Mouse (Mus musculus): ENCODE data around the gene Terb2. TPM values are rescaled to one million over a fixed set of nuclear protein-coding genes. Genes with fewer than 3 reads are reported as not detected.
A peak's percentile ranks its signal among the peaks of the same experiment; 100 is the strongest.

Gene Terb2
- polyA plus RNA-seq, 1 experiment from 2014 or later = not detected

DNA sequence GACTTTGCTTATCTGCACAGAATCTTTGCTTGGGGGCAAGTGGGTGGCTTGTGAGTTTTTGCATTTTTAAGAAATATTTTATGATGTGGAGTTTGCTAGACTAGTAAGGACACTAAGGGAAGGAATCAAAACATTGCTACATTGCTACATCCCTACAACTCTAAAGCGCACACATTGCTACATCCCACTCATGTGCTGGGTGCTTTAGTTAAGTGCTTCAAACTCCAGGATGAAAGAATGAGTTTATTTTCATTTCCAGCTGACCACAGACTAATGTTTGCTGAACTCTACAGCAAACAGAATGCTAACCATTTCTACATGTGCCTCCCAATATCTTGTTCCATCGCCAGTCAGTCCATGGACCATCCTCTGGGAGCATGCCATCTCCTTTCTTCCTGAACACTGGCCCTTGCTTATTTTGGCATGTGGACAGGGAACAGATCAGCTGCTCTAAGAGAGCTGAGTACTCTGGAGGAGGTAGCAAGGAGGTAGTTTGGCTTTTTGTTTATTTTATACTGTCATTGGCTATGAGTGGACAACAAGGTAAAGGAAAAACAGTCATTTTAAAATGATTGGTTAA is 51.9 kb downstream of the Terb2 start:
- no peak overlapping the region for H3K9ac ChIP-seq
- no peaks in the 10 kb centered on the region for H3K36me3 ChIP-seq
- no peaks in the 10 kb centered on the region for H3K9me3 ChIP-seq
- H3K27me3 ChIP-seq = no peaks in the 10 kb centered on the region
- no peak for ATAC-seq (ENCODE audit: low read depth)
- peaks cover 11% of the 10 kb centered on the region; the same call in 1 of the 2 replicates for H3K4me1 ChIP-seq (replicated peaks)
- no peak overlapping the region for H3K4me3 ChIP-seq
- no peak overlapping the region for H3K27ac ChIP-seq (replicated peaks)
- no peak overlapping the region for H3K4me2 ChIP-seq
- 87% methylated on average over 2 of the region's 2 CpGs for WGBS

GRCm38 (mm10) chr2:122240735-122241134 is 54.7 kb downstream of the Terb2 start:
- H3K9ac ChIP-seq = no peak overlapping the region
- H3K4me1 ChIP-seq (replicated peaks) = 0 out of 2 replicates have a peak, but pooled peaks cover under 1% of the 10 kb centered on the region

DNA sequence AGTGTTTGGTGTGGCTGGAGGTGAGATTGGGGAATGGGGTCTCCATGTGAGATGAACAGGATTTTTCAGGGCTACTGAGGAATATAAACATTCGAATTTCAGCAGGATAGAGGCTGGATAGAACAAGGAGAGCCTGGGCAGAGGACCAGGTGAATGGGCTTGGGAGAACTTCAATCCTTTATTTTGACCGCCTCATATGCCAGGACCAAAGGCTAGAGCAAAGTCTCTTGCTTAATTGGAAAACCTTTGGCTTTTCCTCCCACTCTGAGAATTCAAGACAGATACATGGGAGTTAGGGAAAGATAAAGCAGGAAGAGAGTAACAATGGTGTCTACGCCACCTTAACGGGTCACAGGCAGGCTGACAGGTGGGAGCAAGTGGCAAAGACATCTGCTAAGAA is 55.2 kb downstream of the Terb2 start:
- H3K9me3 ChIP-seq = no peaks in the 10 kb centered on the region
- no peaks in the 10 kb centered on the region for H3K4me1 ChIP-seq (replicated peaks)
- H3K4me3 ChIP-seq = no peak overlapping the region
- H3K27ac ChIP-seq (replicated peaks) = no peak overlapping the region
- H3K27me3 ChIP-seq = no peaks in the 10 kb centered on the region
- 88% methylated on average over 4 of the region's 4 CpGs for WGBS
- no peak overlapping the region for H3K9ac ChIP-seq
- no peaks in the 10 kb centered on the region for H3K36me3 ChIP-seq
- no peak for ATAC-seq (ENCODE audit: low read depth)
- no peak overlapping the region for H3K4me2 ChIP-seq

More at GRCm38 (mm10) chr2:122240735-122241134, 54.7 kb downstream of the Terb2 start:
- no peak overlapping the region for H3K4me2 ChIP-seq
- H3K27ac ChIP-seq (replicated peaks) = no peak overlapping the region
- no peaks in the 10 kb centered on the region for H3K36me3 ChIP-seq
- H3K9me3 ChIP-seq = no peaks in the 10 kb centered on the region
- H3K4me3 ChIP-seq = no peak overlapping the region
- no peaks in the 10 kb centered on the region for H3K27me3 ChIP-seq
- ATAC-seq (ENCODE audit: low read depth) = no peak

DNA sequence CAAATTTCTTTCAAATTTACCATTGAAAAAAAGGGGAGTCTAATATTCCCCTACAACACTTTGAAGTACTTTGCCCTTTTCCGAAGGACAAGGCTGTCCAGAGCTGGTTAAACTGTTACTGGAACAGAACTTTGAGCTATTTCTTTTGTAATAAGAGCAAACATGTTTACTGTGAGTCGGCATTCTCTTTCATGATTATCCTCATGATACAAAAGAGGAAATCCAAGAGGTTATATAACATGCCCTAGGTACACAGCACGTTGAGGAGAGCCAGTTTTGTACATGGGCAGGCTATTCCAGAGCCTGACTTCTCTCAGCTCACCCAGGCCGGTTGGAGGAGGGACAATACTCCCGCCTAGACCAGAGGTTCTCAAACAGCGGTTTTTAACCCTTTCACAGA is 55.9 kb downstream of the Terb2 start:
- no peak for ATAC-seq (ENCODE audit: low read depth)
- H3K27ac ChIP-seq (replicated peaks) = no peak overlapping the region
- WGBS = 77% methylated on average over 6 of the region's 6 CpGs
- H3K9ac ChIP-seq = no peak overlapping the region
- no peaks in the 10 kb centered on the region for H3K4me1 ChIP-seq (replicated peaks)
- no peak overlapping the region for H3K4me3 ChIP-seq
- H3K4me2 ChIP-seq = no peak overlapping the region
- no peaks in the 10 kb centered on the region for H3K9me3 ChIP-seq
- H3K27me3 ChIP-seq = no peaks in the 10 kb centered on the region
- H3K36me3 ChIP-seq = no peaks in the 10 kb centered on the region

- no peak overlapping the region for H3K9ac ChIP-seq
- ATAC-seq (ENCODE audit: low read depth) = 0 out of 2 replicates have a peak, but pooled peaks have one; percentile 27
- H3K4me1 ChIP-seq (replicated peaks) = no peaks in the 10 kb centered on the region
- H3K4me3 ChIP-seq = no peak overlapping the region
- H3K27ac ChIP-seq (replicated peaks) = no peak overlapping the region
- H3K9me3 ChIP-seq = no peaks in the 10 kb centered on the region
- H3K4me2 ChIP-seq = no peak overlapping the region
- no peaks in the 10 kb centered on the region for H3K27me3 ChIP-seq
- 3% methylated on average over 3 of the region's 3 CpGs for WGBS
- no peaks in the 10 kb centered on the region for H3K36me3 ChIP-seq
Measured at GRCm38 (mm10) chr2:122243671-122244131, 57.6 kb downstream of the Terb2 start.

- WGBS = 90% methylated on average over 10 of the region's 10 CpGs
- no peak overlapping the region for H3K9ac ChIP-seq
- H3K4me3 ChIP-seq = no peak overlapping the region
- H3K27me3 ChIP-seq = no peaks in the 10 kb centered on the region
- H3K4me1 ChIP-seq (replicated peaks) = no peaks in the 10 kb centered on the region
- H3K36me3 ChIP-seq = 0 out of 2 replicates have a peak, but pooled peaks cover 3% of the 10 kb centered on the region
- no peak overlapping the region for H3K4me2 ChIP-seq
- no peak overlapping the region for H3K27ac ChIP-seq (replicated peaks)
- no peak for ATAC-seq (ENCODE audit: low read depth)
- H3K9me3 ChIP-seq = no peaks in the 10 kb centered on the region
Measured at GRCm38 (mm10) chr2:122247786-122248185, 61.7 kb downstream of the Terb2 start.

- H3K4me1 ChIP-seq (replicated peaks) = no peaks in the 10 kb centered on the region
- 95% methylated on average over 5 of the region's 5 CpGs for WGBS
- H3K4me2 ChIP-seq = no peak overlapping the region
- H3K9me3 ChIP-seq = no peaks in the 10 kb centered on the region
- H3K9ac ChIP-seq = no peak overlapping the region
- H3K27me3 ChIP-seq = no peaks in the 10 kb centered on the region
- no peaks in the 10 kb centered on the region for H3K36me3 ChIP-seq
- no peak overlapping the region for H3K27ac ChIP-seq (replicated peaks)
- ATAC-seq (ENCODE audit: low read depth) = no peak
- H3K4me3 ChIP-seq = no peak overlapping the region
Measured at GRCm38 (mm10) chr2:122255997-122256396, 69.9 kb downstream of the Terb2 start.

Other genes starting within 250 kb of the Terb2 start
- gene Ctdspl2, start 230.3 kb upstream of the Terb2 start, polyA plus RNA-seq (2015; fragmentation: Nextera tagmentation; extraction: Ambion mirVana) = 30.9 and 35.2 TPM in 2 replicates
- 0.53 and 0.85 TPM in 2 replicates for gene Mageb3, start 230.2 kb upstream of the Terb2 start, polyA plus RNA-seq (2015; fragmentation: Nextera tagmentation; extraction: Ambion mirVana)
- 10.4 TPM in 2 replicates for gene Eif3j1, start 157.7 kb upstream of the Terb2 start, polyA plus RNA-seq (2015; fragmentation: Nextera tagmentation; extraction: Ambion mirVana)
- gene Spg11, start 67.9 kb upstream of the Terb2 start, polyA plus RNA-seq (2015; fragmentation: Nextera tagmentation; extraction: Ambion mirVana) = 6.4 and 6.8 TPM in 2 replicates
- 141 and 142 TPM in 2 replicates for gene B2m, start 38.6 kb upstream of the Terb2 start, polyA plus RNA-seq (2015; fragmentation: Nextera tagmentation; extraction: Ambion mirVana)
- gene Trim69, start 25.6 kb upstream of the Terb2 start, polyA plus RNA-seq (2015; fragmentation: Nextera tagmentation; extraction: Ambion mirVana) = not detected in 2 replicates
- not detected in 2 replicates for gene Patl2, start 83 bp upstream of the Terb2 start, polyA plus RNA-seq (2015; fragmentation: Nextera tagmentation; extraction: Ambion mirVana)
- 19.3 and 19.6 TPM in 2 replicates for gene Sord, start 48.5 kb downstream of the Terb2 start, polyA plus RNA-seq (2015; fragmentation: Nextera tagmentation; extraction: Ambion mirVana)
- gene Duox2, start 112.2 kb downstream of the Terb2 start, polyA plus RNA-seq (2015; fragmentation: Nextera tagmentation; extraction: Ambion mirVana) = not detected in 2 replicates
- gene Duoxa2, start 112.6 kb downstream of the Terb2 start, polyA plus RNA-seq (2015; fragmentation: Nextera tagmentation; extraction: Ambion mirVana) = not detected in 2 replicates
- gene Duoxa1, start 127.5 kb downstream of the Terb2 start, polyA plus RNA-seq (2015; fragmentation: Nextera tagmentation; extraction: Ambion mirVana) = 0.29 TPM in 1 of 2 replicates, not detected in the other
- gene Duox1, start 129.4 kb downstream of the Terb2 start, polyA plus RNA-seq (2015; fragmentation: Nextera tagmentation; extraction: Ambion mirVana) = 0.06 and 0.13 TPM in 2 replicates
- 12.7 and 17.2 TPM in 2 replicates for gene Shf, start 182.9 kb downstream of the Terb2 start, polyA plus RNA-seq (2015; fragmentation: Nextera tagmentation; extraction: Ambion mirVana)
- 0.11 TPM in 1 of 2 replicates, not detected in the other for gene Slc28a2, start 240.2 kb downstream of the Terb2 start, polyA plus RNA-seq (2015; fragmentation: Nextera tagmentation; extraction: Ambion mirVana)

All from neural tube, embryonic 13.5 days (tissue).